Mouse (Mus musculus) olfactory bulb, adult 2 months (tissue): Measurements from ENCODE around the gene Cbx8. TPM values are rescaled to one million over a fixed set of nuclear protein-coding genes. Genes with fewer than 3 reads are reported as not detected.
A peak's percentile ranks its signal among the peaks of the same experiment; 100 is the strongest.

Source experiments
- H3K27ac ChIP-seq: fragments of 200-500 bp; 2 replicates; pipeline ENCODE4 v1.5.1; 2012; ENCODE audit warnings: low read depth, low read length; ENCODE audit not compliant: insufficient read depth
- H3K4me1 ChIP-seq: fragments of 200-500 bp; 2 replicates; pipeline ENCODE4 v1.6.1; 2012; ENCODE audit warnings: low read length; ENCODE audit not compliant: control insufficient read depth, insufficient read depth
- H3K4me3 ChIP-seq: fragments of 200-500 bp; 2 replicates; pipeline ENCODE4 v1.5.1; 2012; ENCODE audit warnings: mild to moderate bottlenecking, low read depth, low read length, moderate library complexity; ENCODE audit not compliant: insufficient read depth
- CTCF ChIP-seq: fragments of 200-500 bp; IDR thresholded peaks from 2 replicates; pipeline ENCODE4 v1.5.1; 2012; ENCODE audit warnings: low read depth, mild to moderate bottlenecking, low read length, moderate library complexity; ENCODE audit not compliant: insufficient read depth
- POLR2A ChIP-seq: fragments of 200-500 bp; IDR thresholded peaks from 2 replicates; pipeline ENCODE4 v1.6.1; 2012; ENCODE audit warnings: mild to moderate bottlenecking, low read depth, low read length, moderate library complexity; ENCODE audit not compliant: insufficient read depth
- WGBS: fragments of 180-500 bp; shearing (Covaris S2); methylation state at CpG from one replicate; pipeline ENCODE4 v1.1.7; 2018; 5-methylcytosine and 5-hydroxymethylcytosine counted together
- polyA plus RNA-seq: library from polyadenylated mRNA; stranded (reverse); fragments of >200 nt; gene quantifications from 2 replicates; pipeline ENCODE4 v1.2.4, GENCODE M21; 2012; ENCODE audit warnings: low replicate concordance; ENCODE audit not compliant: missing spikeins, insufficient read depth, insufficient read length

Cbx8 gene
- polyA plus RNA-seq, 1 experiment: not detected

- peaks cover 44% of the 10 kb centered on the region for H3K4me1 ChIP-seq
- WGBS: 8% methylated on average over 10 of the region's 10 CpGs
Measured at GRCm38 (mm10) chr11:119043761-119044550, 3.2 kb upstream of the Cbx8 start.

GRCm38 (mm10) chr11:119043273-119043540, 2.4 kb upstream of the Cbx8 start:
- 23% methylated on average over 4 of the region's 4 CpGs for WGBS
- H3K27ac ChIP-seq: no peak overlapping the region
- no peak overlapping the region for H3K4me3 ChIP-seq
- TF ChIP-seq POLR2A (no peak), CTCF (no peak)
- peaks cover 49% of the 10 kb centered on the region for H3K4me1 ChIP-seq

More at GRCm38 (mm10) chr11:119043761-119044550, 3.2 kb upstream of the Cbx8 start:
- Histone ChIP-seq H3K4me3 (no peak overlapping the region), H3K27ac (no peak overlapping the region)
- TF ChIP-seq POLR2A (no peak), CTCF (peak; percentile 46)

- Histone ChIP-seq H3K4me1 (peaks cover 48% of the 10 kb centered on the region), H3K4me3 (no peak overlapping the region), H3K27ac (no peak overlapping the region)
- TF ChIP-seq POLR2A (no peak), CTCF (no peak)
- WGBS: 7% methylated on average over 52 of the region's 52 CpGs
Measured at GRCm38 (mm10) chr11:119042466-119043272, 1.9 kb upstream of the Cbx8 start.

GRCm38 (mm10) chr11:119041750-119042465, 1.1 kb upstream of the Cbx8 start:
- Histone ChIP-seq H3K4me1 (peaks cover 49% of the 10 kb centered on the region), H3K4me3 (peak overlapping the region; percentile 62), H3K27ac (no peak overlapping the region)
- 1% methylated on average over 31 of the region's 31 CpGs for WGBS
- no peak for TF ChIP-seq CTCF
- no peak for TF ChIP-seq POLR2A

- TF ChIP-seq POLR2A: no peak; the same call in 1 of the 2 replicates
- no peak for TF ChIP-seq CTCF
- peak overlapping the region; percentile 44 for H3K27ac ChIP-seq
- peak overlapping the region; percentile 62 for H3K4me3 ChIP-seq
- under 1% methylated on average over 31 of the region's 31 CpGs for WGBS
- H3K4me1 ChIP-seq: peaks cover 44% of the 10 kb centered on the region
Measured at GRCm38 (mm10) chr11:119041325-119041716, 552 bp upstream of the Cbx8 start.

- 15% methylated on average over 21 of the region's 21 CpGs for WGBS
- Histone ChIP-seq H3K27ac (peak overlapping the region; percentile 70), H3K4me1 (peaks cover 47% of the 10 kb centered on the region), H3K4me3 (peak overlapping the region; percentile 82)
- TF ChIP-seq POLR2A (no peak), CTCF (no peak)
Measured at GRCm38 (mm10) chr11:119039732-119040512, 847 bp downstream of the Cbx8 start.

- Histone ChIP-seq H3K4me1 (peaks cover 46% of the 10 kb centered on the region), H3K27ac (no peak overlapping the region), H3K4me3 (no peak overlapping the region)
- 76% methylated on average over 22 of the region's 22 CpGs for WGBS
- TF ChIP-seq POLR2A (no peak), CTCF (no peak)
Measured at GRCm38 (mm10) chr11:119038744-119039484, 1.9 kb downstream of the Cbx8 start.
